Mouse (Mus musculus): ENCODE results near the gene Sys1.

- TF ChIP-seq POLR2A (IDR thresholded peaks at IDR 0.05; ENCODE audit: insufficient read depth, low read depth, low read length) (no peak), CTCF (IDR thresholded peaks at IDR 0.05; ENCODE audit: insufficient read depth, low read depth, low read length) (no peak)
Observed at GRCm38 (mm10) chr2:164435216-164436090, 21.3 kb upstream of the Sys1 start.

Data from olfactory bulb, adult 2 months (tissue).